Mouse (Mus musculus) 3T3-L1 (cell line): ENCODE results near the gene Gm9821.
A peak's percentile ranks its signal among the peaks of the same experiment; 100 is the strongest.

Source experiments
- DNase-seq: peaks from one replicate; pipeline ENCODE4 v3.0.0-alpha.2; 2015; ENCODE audit warnings: low read depth, low spot score

Gene Gm9821

DNA sequence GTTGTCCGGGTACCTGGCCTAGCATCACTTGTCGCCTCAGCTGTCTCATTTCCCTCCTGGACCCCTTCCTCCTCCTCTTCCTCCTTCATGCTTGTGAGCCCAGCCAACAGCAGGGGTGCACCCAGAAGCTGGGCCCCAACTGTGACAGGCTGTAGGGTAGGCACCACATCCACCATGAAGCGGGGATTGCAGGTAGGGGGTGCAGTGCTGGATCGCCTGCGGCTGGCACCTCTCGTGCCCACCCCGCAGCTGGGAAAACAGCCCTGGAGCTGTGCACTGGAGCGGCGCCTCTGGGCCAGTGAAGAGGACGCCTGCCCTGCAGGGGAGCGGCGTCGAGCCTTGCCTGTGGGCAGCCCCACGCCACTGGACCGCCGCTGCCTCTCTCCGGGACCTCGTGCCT is at the start of gene Gm9821:
TSS of gene Gm9821 (plus strand) at position 221 of the 400 bp plus-strand sequence.
- no peak for DNase-seq

DNA sequence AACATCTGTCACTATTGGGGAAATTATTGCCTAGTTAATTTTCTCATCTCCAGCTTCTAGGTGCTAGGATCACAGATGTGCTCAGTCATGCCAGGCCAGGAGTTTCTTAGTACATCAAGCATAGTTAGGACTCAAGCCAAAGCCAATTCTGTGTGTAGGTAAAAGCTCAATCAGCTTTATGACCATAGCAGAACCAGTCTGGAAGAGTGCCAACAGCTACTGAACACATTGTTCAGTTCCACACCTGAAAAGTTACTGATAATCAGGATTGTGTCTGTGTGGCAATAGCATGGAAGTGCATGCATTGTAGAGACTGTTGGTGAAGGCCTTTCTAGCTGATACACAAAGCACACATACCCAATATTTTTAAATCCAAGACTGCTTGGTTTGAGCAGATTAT is 47.5 kb upstream of the Gm9821 start:
- no peak for DNase-seq

DNA sequence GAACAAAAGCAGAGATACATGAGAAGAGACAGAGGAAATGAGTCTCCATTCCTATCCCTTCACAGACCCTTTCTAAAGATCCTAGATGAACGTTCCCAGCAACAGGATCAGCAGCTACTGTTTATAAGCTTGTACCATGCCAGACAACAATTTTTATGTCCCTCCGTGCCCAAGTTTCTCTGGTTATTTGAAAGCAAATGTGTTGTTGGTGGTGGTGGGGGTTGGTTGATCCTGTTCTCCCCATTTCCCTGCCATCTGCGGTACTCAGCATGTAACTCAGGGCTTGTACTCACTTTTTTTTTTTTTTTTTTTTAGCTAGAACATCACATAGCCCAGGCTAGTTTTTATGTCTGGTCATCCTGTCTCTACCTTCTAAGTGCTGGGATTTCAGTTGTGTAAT is 46.4 kb upstream of the Gm9821 start:
- DNase-seq = no peak

DNA sequence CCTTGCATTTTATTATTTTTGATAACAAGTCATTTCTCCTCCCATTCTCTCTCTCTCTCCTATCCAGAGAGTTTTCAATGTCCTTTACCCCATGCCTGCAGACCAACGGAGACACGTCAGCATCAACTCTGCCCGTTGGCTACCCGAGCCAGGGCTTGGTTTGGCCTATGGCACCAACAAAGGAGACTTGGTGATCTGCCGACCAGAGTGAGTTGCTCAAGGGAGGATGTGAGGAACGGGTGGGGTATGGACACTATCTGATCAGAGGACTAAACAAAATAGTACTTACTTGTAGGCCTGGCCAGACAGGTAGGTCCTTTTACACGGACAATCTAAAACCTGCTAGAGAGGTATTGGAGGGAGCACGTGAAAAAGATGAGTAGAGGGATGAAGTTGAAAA is 45.1 kb upstream of the Gm9821 start:
- no peak for DNase-seq

DNA sequence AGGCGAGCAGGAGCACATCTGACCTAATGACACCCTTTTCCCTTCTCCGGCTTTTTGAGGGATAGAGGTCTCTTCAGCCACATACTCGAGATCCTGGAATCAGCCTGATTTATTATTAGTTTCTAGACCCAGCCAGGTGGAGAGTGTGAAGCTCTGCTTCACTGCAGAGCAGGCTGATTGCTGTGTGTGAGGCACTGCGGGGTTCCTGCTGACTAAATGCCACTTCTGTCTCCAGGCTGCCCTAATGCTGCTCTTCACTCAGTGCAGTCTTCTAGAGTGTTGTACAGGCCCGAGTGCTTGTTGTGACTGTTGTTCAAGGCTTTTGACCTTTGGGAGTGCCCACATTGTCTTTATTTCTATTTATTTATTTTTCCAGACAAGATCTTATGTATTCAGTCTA is 43.2 kb upstream of the Gm9821 start:
- DNase-seq = no peak

DNA sequence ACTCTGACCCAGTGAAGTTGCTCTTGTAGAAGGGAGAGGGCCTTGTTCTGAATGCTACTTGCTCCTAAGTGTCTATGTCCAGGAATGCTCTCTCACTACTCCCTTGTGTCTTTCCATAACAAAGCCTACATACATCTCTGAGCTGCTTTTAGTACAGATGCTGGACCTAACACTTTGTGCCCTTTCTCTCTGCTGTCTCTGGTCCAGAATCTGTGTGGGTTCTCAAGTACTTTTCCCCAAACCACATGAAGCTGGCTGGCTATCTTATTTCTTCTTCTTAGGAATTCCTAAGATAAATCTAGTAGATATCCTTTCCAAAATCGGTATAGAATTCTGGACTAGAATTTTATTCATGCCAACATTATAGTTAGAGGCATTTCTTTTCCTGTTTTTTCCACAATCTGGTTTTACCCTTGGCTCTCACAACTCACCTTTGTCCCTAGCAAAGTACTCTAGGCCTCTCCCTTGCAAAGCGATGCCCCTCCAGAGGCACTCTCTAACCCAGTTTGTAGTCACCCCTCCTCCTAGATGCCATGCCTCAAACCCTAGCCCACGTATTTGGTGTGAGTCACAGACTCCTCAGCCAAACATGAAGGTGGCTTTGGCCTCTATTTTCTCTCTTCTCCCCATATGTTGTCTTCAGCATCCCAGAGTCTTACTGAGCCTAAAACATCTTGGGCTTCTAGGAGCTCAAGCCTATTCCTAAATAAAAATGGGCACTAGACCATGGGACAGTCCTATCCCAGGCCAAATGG is 42.2 kb upstream of the Gm9821 start:
- peak; percentile 42 for DNase-seq

DNA sequence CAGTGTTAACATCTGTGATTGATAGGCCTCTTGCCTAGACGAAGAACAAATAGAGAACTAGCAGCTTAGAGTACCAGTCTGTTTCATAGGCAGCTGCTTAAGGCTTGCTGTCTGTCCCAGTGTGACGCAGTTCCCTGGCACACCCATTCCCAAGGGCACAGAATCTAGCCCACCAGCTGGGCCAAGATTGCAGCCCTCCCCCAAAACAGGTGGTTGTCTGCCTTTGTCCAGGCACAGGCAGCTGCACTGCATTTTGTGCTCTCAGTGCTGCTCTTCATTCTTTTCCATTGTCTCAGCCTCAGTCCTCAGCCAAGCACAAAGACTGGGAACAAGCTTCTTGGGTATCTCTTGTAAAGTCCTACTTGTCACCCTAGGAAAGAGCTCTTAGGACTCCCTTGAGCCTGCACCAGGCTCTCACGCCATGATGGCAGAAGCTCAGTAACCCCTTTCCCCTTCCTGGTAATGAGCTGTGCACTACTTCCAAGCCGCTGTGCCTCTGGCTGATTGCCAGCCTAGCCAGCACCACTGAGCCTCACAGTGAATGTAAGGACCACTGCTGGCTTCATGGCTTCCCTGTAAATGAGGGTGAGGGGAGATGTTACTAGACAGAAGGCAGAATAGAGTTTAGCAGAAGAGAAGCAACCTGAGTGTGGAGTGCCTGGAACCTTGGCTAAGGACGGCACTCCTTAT is 40.7 kb upstream of the Gm9821 start:
- no peak for DNase-seq

DNA sequence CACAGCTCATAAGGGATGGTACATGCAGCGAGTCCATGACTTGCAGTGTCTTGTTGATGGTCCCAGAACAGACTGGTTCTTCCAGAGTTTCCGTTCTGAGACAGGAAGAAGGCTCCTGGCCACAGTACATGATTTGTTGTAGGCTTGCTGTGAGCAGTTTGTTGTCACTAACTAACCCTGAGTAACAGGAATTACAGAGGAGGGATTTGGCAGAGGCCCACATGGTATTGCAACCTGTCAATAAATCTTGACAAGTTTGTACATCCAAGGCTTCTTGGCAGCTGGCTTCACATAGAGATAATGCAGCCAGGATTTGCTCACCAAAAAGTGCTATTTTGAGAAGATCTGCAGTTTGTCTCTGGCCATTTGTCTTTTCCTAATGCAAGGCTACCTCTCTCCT is 39.4 kb upstream of the Gm9821 start:
- no peak for DNase-seq

DNA sequence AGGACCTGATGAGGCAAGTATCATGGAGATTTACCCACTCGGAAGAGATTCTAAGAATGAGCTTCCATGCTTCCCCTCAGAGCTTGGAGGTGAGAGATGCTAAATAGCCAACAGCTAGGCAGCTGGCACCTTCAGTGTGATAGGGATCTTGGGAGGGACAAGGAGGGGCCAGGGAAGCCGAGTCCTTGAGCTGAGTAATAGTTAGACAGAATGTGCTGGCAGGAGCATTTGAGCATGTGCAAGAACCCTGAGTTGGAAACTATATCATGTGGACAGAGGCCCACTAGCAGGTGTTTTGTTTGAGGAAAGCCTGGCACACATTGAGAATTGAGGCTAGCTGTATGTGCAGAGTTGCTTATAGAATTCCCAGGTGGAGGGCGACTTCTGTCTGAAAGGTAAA is 32.9 kb upstream of the Gm9821 start:
- no peak for DNase-seq

DNA sequence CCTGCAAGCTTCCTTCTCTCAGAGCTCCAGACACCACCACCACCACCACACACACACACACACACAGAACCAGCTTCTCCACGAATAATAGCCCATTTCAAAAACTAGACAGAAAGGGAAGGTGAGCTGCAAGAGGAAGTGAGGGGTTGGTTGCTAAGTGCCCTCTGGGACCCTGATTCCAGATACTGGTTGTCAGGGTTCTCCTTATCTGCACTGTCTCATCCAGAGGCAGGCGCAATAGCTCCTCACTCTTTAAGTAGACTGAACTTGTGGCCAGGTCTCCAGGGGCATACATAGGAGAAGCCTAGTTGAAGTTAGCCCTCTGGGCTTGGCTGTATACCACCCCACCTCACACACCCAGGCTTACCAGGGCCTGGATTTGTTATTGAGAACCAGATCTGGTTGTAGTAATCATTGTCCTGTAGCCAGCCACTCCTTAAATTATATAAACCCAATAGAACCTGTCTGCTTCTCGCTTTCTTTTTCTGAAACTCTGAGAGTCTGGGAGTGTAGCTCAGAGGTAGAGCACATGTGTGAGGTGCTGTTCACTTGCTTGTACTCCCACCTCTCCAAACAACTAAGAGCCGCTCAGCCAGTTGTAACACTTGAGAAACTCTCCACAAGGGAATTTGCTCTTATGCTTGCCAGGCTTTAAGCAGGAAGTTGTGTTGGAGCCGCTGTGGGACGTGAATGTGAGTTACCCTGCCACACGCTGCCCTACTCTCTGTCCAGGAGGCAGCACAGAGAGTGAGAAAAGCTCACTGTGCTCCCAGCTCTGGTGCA is 32.0 kb upstream of the Gm9821 start:
- DNase-seq = no peak

DNA sequence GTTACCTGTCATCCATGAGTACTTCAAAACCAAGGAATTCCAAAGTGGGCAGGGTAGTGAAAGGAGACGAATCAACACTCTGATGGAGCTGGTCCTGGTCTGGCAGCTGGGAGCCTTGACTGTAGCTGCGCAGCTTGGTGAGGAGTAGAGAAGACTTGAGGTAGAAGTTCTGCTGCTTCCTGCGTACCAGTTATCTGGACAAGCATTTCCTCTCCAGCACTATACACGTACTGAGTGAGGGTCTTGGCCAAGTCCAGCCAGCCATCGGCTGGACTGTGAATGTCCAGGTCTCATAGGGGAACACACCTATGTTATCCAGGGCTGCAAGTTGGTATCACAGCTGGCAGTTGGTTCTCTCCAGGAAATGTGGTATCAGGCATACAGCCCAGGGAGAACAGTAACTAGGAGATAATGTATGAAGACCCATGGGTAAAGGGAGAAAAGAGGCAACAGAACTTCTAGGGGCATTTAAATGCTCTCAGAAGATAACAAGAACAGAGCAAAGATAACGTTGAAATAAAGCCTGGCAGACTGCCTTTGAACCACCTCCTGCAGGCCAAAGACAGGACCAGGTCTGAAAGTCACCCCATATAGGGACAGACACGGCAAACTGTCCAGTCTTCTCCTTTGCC is 29.0 kb upstream of the Gm9821 start:
- no peak for DNase-seq

DNA sequence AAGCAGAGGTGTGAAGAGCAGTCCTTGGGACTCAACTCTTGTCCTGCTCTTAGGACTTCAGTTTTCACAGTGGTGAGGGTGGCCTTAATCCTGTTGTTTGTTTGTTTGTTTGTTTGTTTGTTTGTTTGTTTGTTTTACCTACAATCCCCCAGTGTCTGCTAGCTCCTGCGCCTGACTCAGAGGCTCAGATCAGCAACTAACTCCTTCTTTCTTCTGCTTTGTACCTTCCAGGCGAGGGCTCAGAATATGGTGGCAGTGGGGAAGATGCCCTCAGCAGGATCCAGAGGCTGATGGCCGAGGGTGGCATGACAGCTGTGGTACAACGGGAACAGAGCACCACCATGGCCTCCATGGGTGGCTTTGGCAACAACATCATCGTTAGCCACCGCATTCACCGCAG is 28.4 kb upstream of the Gm9821 start:
- DNase-seq = no peak

DNA sequence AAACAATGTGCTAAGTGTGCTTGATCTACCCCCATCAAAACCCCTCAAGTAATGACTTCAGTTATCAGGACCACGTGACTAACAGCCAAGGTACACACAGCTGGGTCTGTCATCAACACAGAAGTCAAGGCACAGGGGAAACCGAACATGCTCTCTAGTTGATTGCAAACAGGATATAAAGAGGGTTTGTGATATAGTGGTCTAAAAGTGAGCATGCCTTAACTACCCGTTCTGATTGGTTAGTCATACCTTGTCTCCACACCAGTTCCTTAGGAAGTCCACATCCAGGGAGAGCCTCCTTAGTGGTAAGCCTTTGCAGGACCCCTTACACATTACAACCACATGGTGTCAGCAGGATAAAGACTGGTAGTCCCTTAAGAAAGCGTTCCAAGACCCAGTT is 25.4 kb upstream of the Gm9821 start:
- no peak for DNase-seq

DNA sequence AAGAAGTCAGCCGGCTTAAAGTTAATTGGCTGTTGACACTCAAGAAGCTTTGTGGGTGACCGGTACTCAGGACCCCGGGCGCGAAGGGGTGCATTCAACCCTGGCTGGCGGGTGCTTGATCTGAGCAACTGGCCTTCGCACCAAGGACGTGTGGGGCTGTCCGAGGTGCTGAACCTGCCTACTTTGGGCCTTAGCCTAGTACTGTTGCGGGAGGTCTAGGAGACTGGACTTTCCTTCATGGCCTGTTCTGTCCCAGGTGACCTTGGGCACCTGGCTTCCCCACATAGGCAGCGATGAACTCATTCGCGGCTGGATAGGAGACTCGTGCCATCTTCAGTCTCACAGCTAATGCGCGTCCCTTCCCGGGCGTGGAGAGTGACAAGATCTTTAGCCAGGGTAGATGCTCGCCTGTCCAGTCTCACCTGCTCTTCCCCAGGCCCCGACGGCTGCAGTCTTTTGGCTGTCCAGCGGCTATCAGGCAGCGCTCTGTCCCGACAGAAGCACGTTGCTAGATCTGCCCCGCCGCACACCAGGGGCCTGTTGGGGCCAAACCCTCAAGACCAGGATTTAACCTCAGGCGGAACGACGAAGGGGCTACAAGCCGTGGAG is 24.2 kb upstream of the Gm9821 start:
- DNase-seq = peak; percentile 55

DNA sequence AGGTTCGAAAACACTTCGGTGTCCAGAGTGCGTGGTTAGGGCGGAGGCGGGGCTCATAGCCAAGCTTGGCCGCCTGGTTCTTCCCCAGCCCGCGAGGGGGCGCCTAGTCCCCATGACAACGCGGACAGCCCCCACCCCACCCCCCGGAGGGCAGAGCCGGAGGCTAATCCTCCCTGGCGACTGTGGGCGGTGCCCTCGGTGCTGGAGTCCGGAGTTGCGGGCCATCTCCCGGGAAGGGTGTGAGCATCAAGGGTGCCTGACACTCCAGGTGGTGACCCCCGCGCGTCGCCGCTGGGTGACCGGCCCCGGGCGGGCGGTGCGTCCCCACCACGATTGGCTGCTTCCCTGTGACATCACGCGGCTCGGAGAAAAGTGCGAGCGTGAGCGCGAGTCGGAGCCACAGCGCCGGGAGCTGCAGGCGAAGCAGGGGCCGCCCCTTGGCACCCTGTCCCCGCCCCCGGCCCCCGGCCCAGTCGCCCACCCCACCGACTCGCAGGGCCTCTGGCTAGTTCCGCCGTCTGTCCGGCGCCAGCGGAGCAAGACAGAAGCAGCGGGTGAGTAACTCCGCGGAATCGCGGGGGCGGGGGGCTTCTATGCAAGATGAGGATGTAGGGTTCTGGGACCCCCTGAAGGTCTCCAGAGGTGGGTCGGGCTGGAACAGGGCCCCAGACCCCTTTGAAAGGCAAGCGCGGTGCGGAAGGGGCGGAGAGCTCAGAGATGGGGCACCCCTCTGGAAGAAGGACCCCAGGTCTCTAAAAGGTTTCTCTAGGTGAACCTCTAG is 23.5 kb upstream of the Gm9821 start:
- no peak for DNase-seq

DNA sequence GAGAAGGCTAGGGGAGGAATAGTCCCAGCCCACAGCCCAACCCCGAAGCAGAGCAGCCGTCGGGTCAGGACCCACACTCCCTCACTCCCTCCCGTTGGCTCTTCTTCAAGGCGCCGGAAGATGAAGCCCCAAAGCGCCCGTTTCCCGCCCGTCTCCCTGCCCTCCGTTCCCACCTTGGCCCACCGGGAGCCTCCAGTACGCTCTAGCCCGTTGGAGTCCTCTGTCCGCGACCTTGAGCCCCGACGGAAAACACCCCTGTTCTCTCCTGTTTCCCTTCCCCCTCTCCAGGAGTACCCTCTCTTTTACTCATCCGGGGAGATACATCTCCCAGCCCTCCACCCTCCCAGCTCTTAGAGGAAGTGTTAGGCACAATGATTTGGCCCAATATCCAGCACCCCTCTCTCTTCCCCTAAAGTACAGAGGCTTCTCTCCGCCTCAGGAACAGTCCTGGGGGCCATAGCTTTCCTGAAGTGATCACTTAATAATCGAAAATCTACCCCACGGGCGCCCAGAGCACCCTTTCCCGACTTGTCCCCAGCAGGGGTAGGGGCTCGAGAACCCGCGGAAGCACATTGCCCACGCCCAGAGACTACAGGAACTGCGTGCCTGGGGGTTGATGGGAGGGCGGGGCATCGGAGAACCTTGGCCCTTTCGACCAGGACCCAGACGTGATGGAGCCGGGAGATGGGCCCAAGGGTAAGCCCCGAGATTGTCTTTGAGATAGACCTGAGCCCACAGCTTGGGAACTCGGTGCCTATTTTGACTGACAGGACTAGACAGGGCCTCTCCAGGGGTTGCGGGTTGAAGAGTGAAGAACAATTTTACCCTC is 22.7 kb upstream of the Gm9821 start:
- no peak for DNase-seq

DNA sequence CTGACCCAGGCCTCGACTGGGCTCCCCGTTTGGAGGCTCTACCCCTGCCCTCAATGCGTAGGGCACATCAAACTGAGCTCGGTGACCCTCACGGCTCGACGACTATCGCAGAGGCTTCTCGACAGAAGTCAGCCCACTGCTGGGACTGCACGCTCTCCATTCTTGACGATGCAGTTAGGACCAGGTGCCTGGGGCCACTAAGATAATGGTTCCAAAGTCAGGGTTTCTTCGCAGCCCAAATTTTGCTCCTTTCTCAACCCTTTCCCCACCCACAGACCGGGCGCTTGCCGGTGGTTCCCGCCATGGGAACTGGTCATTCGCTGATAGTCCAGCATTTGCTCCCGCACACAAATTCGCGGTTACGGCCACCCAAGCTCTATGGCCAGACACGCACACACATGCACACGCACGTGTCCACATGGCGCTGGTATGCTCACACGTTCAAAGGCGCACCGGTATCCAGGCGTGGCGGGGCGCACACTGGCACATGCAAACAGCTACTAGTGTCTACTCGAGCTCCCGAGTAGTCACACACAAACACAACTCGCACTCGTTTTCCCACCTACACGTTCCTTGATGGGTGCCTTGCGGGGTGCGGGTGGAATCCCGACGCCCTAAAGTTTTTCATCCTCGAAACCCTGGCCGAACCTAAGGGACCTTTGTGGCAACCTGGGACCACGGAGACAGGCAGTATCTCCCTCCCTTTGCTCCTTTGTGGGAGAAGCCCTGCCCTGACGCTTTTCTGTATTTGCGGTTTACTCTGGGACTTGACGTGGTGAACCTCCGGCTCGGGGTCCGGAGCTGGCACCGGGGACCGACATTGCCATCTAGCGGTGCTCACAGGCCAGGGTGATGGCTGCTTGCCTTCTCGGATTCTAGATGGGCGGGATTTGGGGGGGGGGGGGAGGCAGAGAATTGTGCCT is 21.8 kb upstream of the Gm9821 start:
- DNase-seq = peak; percentile 81

DNA sequence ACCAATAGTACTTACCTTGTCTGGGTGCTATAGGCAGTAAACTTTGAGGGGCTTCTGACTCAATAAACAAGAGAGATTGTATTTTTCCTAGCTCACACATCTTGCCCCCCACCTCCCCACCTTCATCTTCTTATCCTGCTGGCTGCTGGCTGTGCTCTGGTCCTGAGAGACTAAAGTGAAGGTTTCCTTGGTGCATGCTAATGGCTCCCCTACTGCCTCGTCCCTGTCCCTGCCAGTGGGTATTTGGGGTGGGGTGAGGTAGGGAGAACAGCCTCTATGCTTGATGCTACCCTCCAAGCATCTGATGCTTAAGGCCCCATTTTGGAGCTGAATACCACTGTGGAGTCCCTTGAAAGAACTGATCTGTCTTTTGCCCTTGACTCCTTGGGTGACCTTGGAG is 20.8 kb upstream of the Gm9821 start:
- no peak for DNase-seq

DNA sequence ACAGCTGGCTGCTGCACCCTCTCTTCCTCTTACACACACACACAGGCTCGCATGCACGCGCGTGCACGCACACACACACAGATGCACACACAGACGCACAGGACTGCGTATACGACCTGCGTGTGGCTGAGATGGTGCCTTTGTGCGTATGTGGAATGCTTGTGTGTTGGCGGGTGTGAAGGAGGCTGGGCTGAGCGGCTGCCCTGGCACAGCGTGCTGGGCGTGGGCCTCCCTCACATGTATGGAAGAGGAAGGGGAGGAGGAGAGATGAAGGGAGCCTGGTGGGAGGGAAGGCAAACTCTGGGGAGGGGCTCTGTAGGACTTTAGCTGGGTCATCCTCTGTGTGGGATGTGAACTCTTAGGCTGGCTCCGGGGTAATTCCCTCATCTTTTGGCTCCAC is 20.1 kb upstream of the Gm9821 start:
- no peak for DNase-seq
